Mouse (Mus musculus) mature B cell (primary cell): Measurements from ENCODE around the gene Tmem265.

Experiments
- in situ Hi-C: fragments of 300-500 bp; cut with MboI; formaldehyde crosslinking; loops from 2 replicates; pipeline ENCODE4 v1.14.3; 2019

Tmem265 gene

GRCm38 (mm10) chr7:127561340-127561858 is at the start of gene Tmem265:
Gene Tmem265, plus strand, starts transcription at chr7:127561390.
- in situ Hi-C loops, result no loop called here

- in situ Hi-C loops, result no loop called here
These were observed 49.4 kb upstream of the Tmem265 start, which contains the start of gene Srcap for GRCm38 (mm10) chr7:127511808-127512230. Gene Srcap, plus strand, starts transcription at chr7:127511983.

- in situ Hi-C loops, result no loop called here
These were observed 48.8 kb upstream of the Tmem265 start for GRCm38 (mm10) chr7:127512231-127513015.

- in situ Hi-C loops, result no loop called here
These were observed 48.2 kb upstream of the Tmem265 start for GRCm38 (mm10) chr7:127513016-127513390.

GRCm38 (mm10) chr7:127513781-127514180 is 47.4 kb upstream of the Tmem265 start:
- in situ Hi-C loops, result no loop called here

GRCm38 (mm10) chr7:127515846-127516245 is 45.3 kb upstream of the Tmem265 start:
- in situ Hi-C loops, result no loop called here

- in situ Hi-C loops, result no loop called here
These were observed 44.8 kb upstream of the Tmem265 start for GRCm38 (mm10) chr7:127516344-127516743.

- in situ Hi-C loops, result no loop called here
These were observed 41.9 kb upstream of the Tmem265 start, which contains the start of gene Gm42715 for GRCm38 (mm10) chr7:127519284-127519683. Gene Gm42715, plus strand, starts transcription at chr7:127519584.

- in situ Hi-C loops, result no loop called here
These were observed 19.5 kb upstream of the Tmem265 start for GRCm38 (mm10) chr7:127541671-127542070.

- in situ Hi-C loops, result no loop called here
These were observed 11.9 kb upstream of the Tmem265 start for GRCm38 (mm10) chr7:127549116-127549835.

GRCm38 (mm10) chr7:127551558-127551957 is 9.6 kb upstream of the Tmem265 start:
- in situ Hi-C loops, result no loop called here

- in situ Hi-C loops, result no loop called here
These were observed 610 bp upstream of the Tmem265 start for GRCm38 (mm10) chr7:127560580-127560979.

- in situ Hi-C loops, result no loop called here
These were observed 3.4 kb downstream of the Tmem265 start for GRCm38 (mm10) chr7:127564381-127565150.

GRCm38 (mm10) chr7:127572895-127573471 is 11.8 kb downstream of the Tmem265 start, which contains the start of gene Phkg2:
Gene Phkg2, plus strand, starts transcription at chr7:127573340.
- in situ Hi-C loops, result no loop called here

- in situ Hi-C loops, result no loop called here
These were observed 12.4 kb downstream of the Tmem265 start for GRCm38 (mm10) chr7:127573503-127574008.

GRCm38 (mm10) chr7:127574115-127574514 is 12.9 kb downstream of the Tmem265 start:
- in situ Hi-C loops, result no loop called here

- in situ Hi-C loops, result no loop called here
These were observed 22.1 kb downstream of the Tmem265 start for GRCm38 (mm10) chr7:127583260-127583659.

GRCm38 (mm10) chr7:127585031-127585430 is 23.8 kb downstream of the Tmem265 start:
- in situ Hi-C loops, result no loop called here

- in situ Hi-C loops, result no loop called here
These were observed 25.0 kb downstream of the Tmem265 start for GRCm38 (mm10) chr7:127586149-127586548.

- in situ Hi-C loops, result no loop called here
These were observed 26.0 kb downstream of the Tmem265 start for GRCm38 (mm10) chr7:127587196-127587595.
